Mouse (Mus musculus): ENCODE results near the gene Tmem37.

Tmem37 gene

GRCm38 (mm10) chr1:120019428-120019827 is 54.4 kb downstream of the Tmem37 start:
- no peak for DNase-seq (ENCODE audit: low spot score in 2 of 2)

- no peak for DNase-seq (ENCODE audit: low spot score in 2 of 2)
Measured at GRCm38 (mm10) chr1:120018900-120019299, 55.0 kb downstream of the Tmem37 start.
